Mouse (Mus musculus): Measurements from ENCODE around the gene Galnt11. TPM values are rescaled to one million over a fixed set of nuclear protein-coding genes. Genes with fewer than 3 reads are reported as not detected.

Galnt11 gene
- polyA plus RNA-seq (2012; rRNA removed): 17.7 and 18.6 TPM in 2 replicates

GRCm38 (mm10) chr5:25221604-25222003 is at the start of gene Galnt11:
Galnt11 (plus strand) TSS chr5:25221904.

GRCm38 (mm10) chr5:25181004-25181531 is 40.6 kb upstream of the Galnt11 start, which contains the start of gene Galntl5:
Galntl5 (plus strand) TSS chr5:25181460.

DNA sequence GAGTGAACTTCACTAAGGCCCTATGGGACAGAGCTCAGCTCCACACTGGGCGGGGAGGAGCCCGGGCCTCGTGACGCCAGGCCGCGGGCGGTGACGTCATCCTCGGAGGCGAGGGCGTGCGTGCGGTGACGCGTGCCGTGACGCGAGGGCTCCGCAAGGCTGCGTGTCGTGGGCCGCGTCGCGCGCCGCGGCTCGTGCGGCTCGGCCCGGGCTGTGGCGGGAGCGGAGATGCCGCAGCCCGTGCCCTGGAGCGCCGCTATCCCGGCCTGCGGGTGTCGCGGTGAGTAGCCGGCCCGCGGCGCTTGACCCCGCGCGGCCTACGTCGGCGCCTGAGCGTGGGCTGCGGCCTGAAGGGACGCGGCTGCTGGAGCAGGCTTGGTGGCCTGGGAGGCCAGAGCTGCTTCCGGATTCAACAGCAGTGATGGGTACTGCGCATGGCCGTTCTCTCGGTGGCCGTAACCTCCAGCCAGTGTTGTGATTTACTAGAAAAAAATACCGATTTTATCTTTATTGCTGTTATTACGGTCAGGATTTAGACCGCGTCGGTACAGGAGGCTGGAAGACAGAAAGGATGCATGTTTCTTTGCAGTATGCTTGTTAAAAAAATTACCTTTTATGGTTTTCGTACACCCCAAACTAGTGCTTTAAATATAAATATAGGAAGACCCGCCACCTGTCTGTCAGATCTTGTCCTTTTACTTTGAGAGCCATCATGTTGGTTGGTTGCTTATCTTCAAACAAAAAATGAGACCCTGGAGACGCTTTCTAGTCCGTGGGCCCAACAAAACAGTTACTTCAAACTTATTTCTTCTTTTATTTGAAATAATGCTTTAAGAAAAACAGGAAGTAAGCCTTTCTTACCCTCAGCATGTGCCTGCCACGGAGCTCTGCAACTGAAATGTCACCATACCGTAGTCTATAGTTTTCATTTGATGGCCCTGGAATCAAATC is 1.3 kb downstream of the Galnt11 start, which contains the start of gene E130116L18Rik:
TSS of gene E130116L18Rik (minus strand) at position 402 of the 951 bp plus-strand sequence.

Other genes with a start within 250 kb of the Galnt11 start
- 26.5 and 26.7 TPM in 2 replicates for gene Prkag2, start 121.3 kb upstream of the Galnt11 start, polyA plus RNA-seq (2012; rRNA removed)
- not detected in 2 replicates for gene Galntl5, start 40.4 kb upstream of the Galnt11 start, polyA plus RNA-seq (2012; rRNA removed)
- 5.1 TPM in 1 of 2 replicates, not detected in the other for gene E130116L18Rik, start 1.2 kb downstream of the Galnt11 start, polyA plus RNA-seq (2012; rRNA removed)